Mouse (Mus musculus) right cerebral cortex, postnatal 14 days (tissue): Measurements from ENCODE around the gene Olfr578.

Experiments
- DNase-seq: peaks from one replicate; pipeline ENCODE4 v3.0.0; 2022

Gene Olfr578

GRCm38 (mm10) chr7:102989224-102989623 lies at the start of gene Olfr578:
Olfr578 (minus strand) TSS chr7:102989324.
- DNase-seq = no peak

- DNase-seq = no peak
Measured at GRCm38 (mm10) chr7:103037724-103038123, 48.6 kb upstream of the Olfr578 start, which contains the start of gene Olfr582. Olfr582 (plus strand) TSS chr7:103038024.

- DNase-seq = no peak
Measured at GRCm38 (mm10) chr7:102975843-102976242, 13.3 kb downstream of the Olfr578 start, which contains the start of gene Olfr577. Olfr577 (minus strand) TSS chr7:102975943.

- DNase-seq = no peak
Measured at GRCm38 (mm10) chr7:102974399-102974798, 14.7 kb downstream of the Olfr578 start.

GRCm38 (mm10) chr7:102962360-102962759 lies 26.8 kb downstream of the Olfr578 start, which contains the start of gene Olfr576:
Olfr576 (plus strand) TSS chr7:102962660.
- no peak for DNase-seq

GRCm38 (mm10) chr7:102958593-102958992 lies 30.5 kb downstream of the Olfr578 start, which contains the start of gene Olfr575:
Olfr575 (minus strand) TSS chr7:102958775.
- DNase-seq = no peak

- DNase-seq = no peak
Measured at GRCm38 (mm10) chr7:102958137-102958536, 31.0 kb downstream of the Olfr578 start.

GRCm38 (mm10) chr7:102950732-102951131 lies 38.4 kb downstream of the Olfr578 start:
- no peak for DNase-seq

- DNase-seq = no peak
Measured at GRCm38 (mm10) chr7:102948167-102948566, 41.0 kb downstream of the Olfr578 start, which contains the start of gene Olfr574. Olfr574 (plus strand) TSS chr7:102948467.

- no peak for DNase-seq
Measured at GRCm38 (mm10) chr7:102943417-102943816, 45.7 kb downstream of the Olfr578 start.

GRCm38 (mm10) chr7:102942475-102942874 lies 46.6 kb downstream of the Olfr578 start, which contains the start of gene Olfr573-ps1:
Olfr573-ps1 (minus strand) TSS chr7:102942575.
- DNase-seq = no peak
